Mouse (Mus musculus): ENCODE results near the gene Prkg2.

GRCm38 (mm10) chr5:99083955-99084354 lies 46.8 kb upstream of the Prkg2 start:
- no peak for TF ChIP-seq CTCF (IDR thresholded peaks at IDR 0.05; ENCODE audit: low read depth)
- TF ChIP-seq EP300 (IDR thresholded peaks at IDR 0.05; ENCODE audit: low read depth): no peak
